Mouse (Mus musculus): ENCODE results near the gene Cldn8.
A peak's percentile ranks its signal among the peaks of the same experiment; 100 is the strongest.

Cldn8 gene

GRCm38 (mm10) chr16:88563045-88563913 is at the start of gene Cldn8:
TSS of gene Cldn8 (minus strand) at chr16:88563183.
- peak; percentile 10 for DNase-seq (ENCODE audit: low read depth, low spot score)

- DNase-seq (ENCODE audit: low read depth, low spot score) = no peak
Measured at GRCm38 (mm10) chr16:88612712-88613111, 49.7 kb upstream of the Cldn8 start.

- DNase-seq (ENCODE audit: low read depth, low spot score) = no peak
Measured at GRCm38 (mm10) chr16:88611922-88612321, 48.9 kb upstream of the Cldn8 start, which contains the start of gene Krtap24-1. TSS of gene Krtap24-1 (minus strand) at chr16:88612279.

- no peak for DNase-seq (ENCODE audit: low read depth, low spot score)
Measured at GRCm38 (mm10) chr16:88604570-88604969, 41.6 kb upstream of the Cldn8 start.

GRCm38 (mm10) chr16:88602464-88602863 is 39.5 kb upstream of the Cldn8 start:
- DNase-seq (ENCODE audit: low read depth, low spot score) = no peak

GRCm38 (mm10) chr16:88600303-88600702 is 37.3 kb upstream of the Cldn8 start:
- no peak for DNase-seq (ENCODE audit: low read depth, low spot score)

GRCm38 (mm10) chr16:88599504-88600237 is 36.7 kb upstream of the Cldn8 start:
- DNase-seq (ENCODE audit: low read depth, low spot score) = peak; percentile 90

GRCm38 (mm10) chr16:88592758-88593157 is 29.8 kb upstream of the Cldn8 start:
- DNase-seq (ENCODE audit: low read depth, low spot score) = no peak

- DNase-seq (ENCODE audit: low read depth, low spot score) = no peak
Measured at GRCm38 (mm10) chr16:88583338-88583737, 20.4 kb upstream of the Cldn8 start.

- no peak for DNase-seq (ENCODE audit: low read depth, low spot score)
Measured at GRCm38 (mm10) chr16:88575885-88576679, 13.1 kb upstream of the Cldn8 start.

- DNase-seq (ENCODE audit: low read depth, low spot score) = no peak
Measured at GRCm38 (mm10) chr16:88572904-88573404, 10.0 kb upstream of the Cldn8 start.

GRCm38 (mm10) chr16:88570136-88570535 is 7.2 kb upstream of the Cldn8 start:
- DNase-seq (ENCODE audit: low read depth, low spot score) = no peak

- no peak for DNase-seq (ENCODE audit: low read depth, low spot score)
Measured at GRCm38 (mm10) chr16:88569732-88570131, 6.7 kb upstream of the Cldn8 start.

GRCm38 (mm10) chr16:88569096-88569495 is 6.1 kb upstream of the Cldn8 start:
- DNase-seq (ENCODE audit: low read depth, low spot score) = no peak

- DNase-seq (ENCODE audit: low read depth, low spot score) = no peak
Measured at GRCm38 (mm10) chr16:88561617-88562164, 1.3 kb downstream of the Cldn8 start.

GRCm38 (mm10) chr16:88542488-88542887 is 20.5 kb downstream of the Cldn8 start:
- DNase-seq (ENCODE audit: low read depth, low spot score) = peak; percentile 53

- DNase-seq (ENCODE audit: low read depth, low spot score) = no peak
Measured at GRCm38 (mm10) chr16:88539841-88540487, 23.0 kb downstream of the Cldn8 start.

GRCm38 (mm10) chr16:88511348-88511747 is 51.6 kb downstream of the Cldn8 start:
- DNase-seq (ENCODE audit: low read depth, low spot score) = no peak

All from forelimb bud, embryonic 11.5 days (tissue).